Mouse (Mus musculus) hindbrain, embryonic 10.5 days (tissue): ENCODE results near the gene Sema4g. TPM values are rescaled to one million over a fixed set of nuclear protein-coding genes. Genes with fewer than 3 reads are reported as not detected.

Experiments used
- DNase-seq: peaks from one replicate; pipeline ENCODE4 v3.0.0-alpha.2; 2017; ENCODE audit warnings: low spot score
- H3K27ac ChIP-seq: fragments of 300-500 bp; sonication (generic); 2 replicates; pipeline ENCODE4 v1.5.1; 2016; ENCODE audit warnings: mild to moderate bottlenecking, moderate library complexity
- H3K27me3 ChIP-seq: fragments of 300-500 bp; sonication (generic); 2 replicates; pipeline ENCODE4 v1.6.1; 2016; ENCODE audit warnings: mild to moderate bottlenecking; ENCODE audit not compliant: poor library complexity, insufficient read depth, severe bottlenecking
- H3K36me3 ChIP-seq: fragments of 300-500 bp; sonication (generic); 2 replicates; pipeline ENCODE4 v1.6.1; 2016; ENCODE audit warnings: mild to moderate bottlenecking, moderate library complexity
- H3K4me1 ChIP-seq: fragments of 300-500 bp; sonication (generic); replicated peaks from 2 replicates; pipeline ENCODE4 v1.6.1; 2016; ENCODE audit warnings: mild to moderate bottlenecking
- H3K4me3 ChIP-seq: fragments of 300-500 bp; sonication (generic); 2 replicates; pipeline ENCODE4 v1.5.1; 2016; ENCODE audit warnings: mild to moderate bottlenecking, moderate library complexity
- H3K9me3 ChIP-seq: fragments of 300-500 bp; sonication (generic); 2 replicates; pipeline ENCODE4 v1.6.1; 2016; ENCODE audit warnings: mild to moderate bottlenecking, moderate library complexity
- WGBS: fragments of 180-500 bp; shearing (Covaris S2); methylation state at CpG from one replicate; pipeline ENCODE4 v1.1.7; 2016; 5-methylcytosine and 5-hydroxymethylcytosine counted together
- polyA plus RNA-seq: library from polyadenylated mRNA; unstranded; fragments of >200 nt; fragmentation: Nextera tagmentation; extraction: Ambion mirVana; gene quantifications from 2 replicates; pipeline ENCODE4 v1.2.1, GENCODE M21; 2016

Sema4g gene
- polyA plus RNA-seq, 1 experiment from 2014 or later = 5.9 TPM

GRCm38 (mm10) chr19:45007021-45007420, 18.1 kb downstream of the Sema4g start:
- peaks cover 37% of the 10 kb centered on the region for H3K4me1 ChIP-seq
- peak overlapping the region; percentile 99 for H3K4me3 ChIP-seq
- H3K9me3 ChIP-seq = no peaks in the 10 kb centered on the region
- H3K36me3 ChIP-seq = peaks cover 71% of the 10 kb centered on the region
- 45% methylated on average over 17 of the region's 17 CpGs for WGBS
- no peak for DNase-seq
- H3K27ac ChIP-seq = peak overlapping the region; percentile 91
- no peaks in the 10 kb centered on the region for H3K27me3 ChIP-seq

- Histone ChIP-seq H3K36me3 (peaks cover 71% of the 10 kb centered on the region), H3K4me3 (peak overlapping the region; percentile 99), H3K27me3 (no peaks in the 10 kb centered on the region), H3K9me3 (no peaks in the 10 kb centered on the region), H3K4me1 (peaks cover 36% of the 10 kb centered on the region), H3K27ac (peak overlapping the region; percentile 91)
- no peak for DNase-seq
- WGBS = 95% methylated on average over 20 of the region's 20 CpGs
Observed at GRCm38 (mm10) chr19:45007425-45008191, 18.7 kb downstream of the Sema4g start.

- peaks cover 51% of the 10 kb centered on the region for H3K4me1 ChIP-seq
Observed at GRCm38 (mm10) chr19:45010646-45011045, 21.7 kb downstream of the Sema4g start.

DNA sequence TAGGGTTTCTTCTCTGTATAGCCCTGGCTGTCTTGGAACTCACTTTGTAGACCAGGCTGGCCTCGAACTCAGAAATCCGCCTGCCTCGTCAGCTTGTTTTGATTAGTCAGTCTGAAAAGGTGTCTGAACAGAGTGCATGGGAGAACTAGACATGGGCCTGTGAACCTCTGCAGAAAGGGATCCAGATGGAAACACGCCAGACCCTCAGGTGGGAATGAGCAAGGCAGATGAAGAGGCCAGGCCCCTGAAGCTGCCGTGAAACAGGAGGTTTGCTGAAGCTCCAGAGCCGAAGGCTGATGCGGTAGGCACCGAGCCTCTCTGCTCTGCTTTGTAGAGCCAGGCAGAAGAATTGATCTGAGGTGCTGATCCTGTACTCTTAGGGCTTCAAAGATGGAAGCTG, 23.3 kb downstream of the Sema4g start:
- H3K9me3 ChIP-seq = no peaks in the 10 kb centered on the region
- WGBS = 83% methylated on average over 8 of the region's 8 CpGs
- no peak overlapping the region for H3K4me3 ChIP-seq
- no peaks in the 10 kb centered on the region; the same call in 1 of the 2 replicates for H3K27me3 ChIP-seq
- peaks cover 52% of the 10 kb centered on the region for H3K36me3 ChIP-seq
- no peak for DNase-seq
- peak overlapping the region; percentile 62; the same call in 1 of the 2 replicates for H3K27ac ChIP-seq
- H3K4me1 ChIP-seq = peaks cover 57% of the 10 kb centered on the region

More at GRCm38 (mm10) chr19:45010646-45011045, 21.7 kb downstream of the Sema4g start:
- 87% methylated on average over 4 of the region's 4 CpGs for WGBS
- H3K9me3 ChIP-seq = no peaks in the 10 kb centered on the region
- peaks cover 52% of the 10 kb centered on the region for H3K36me3 ChIP-seq
- H3K27me3 ChIP-seq = no peaks in the 10 kb centered on the region
- no peak overlapping the region for H3K27ac ChIP-seq
- no peak for DNase-seq
- H3K4me3 ChIP-seq = no peak overlapping the region

- Histone ChIP-seq H3K4me1 (peaks cover 56% of the 10 kb centered on the region), H3K9me3 (no peaks in the 10 kb centered on the region), H3K36me3 (peaks cover 51% of the 10 kb centered on the region), H3K27me3 (no peaks in the 10 kb centered on the region; the same call in 1 of the 2 replicates), H3K27ac (peak overlapping the region; percentile 62; the same call in 1 of the 2 replicates), H3K4me3 (no peak overlapping the region)
- 45% methylated on average over 6 of the region's 6 CpGs for WGBS
- no peak for DNase-seq
Observed at GRCm38 (mm10) chr19:45012636-45013035, 23.7 kb downstream of the Sema4g start.

DNA sequence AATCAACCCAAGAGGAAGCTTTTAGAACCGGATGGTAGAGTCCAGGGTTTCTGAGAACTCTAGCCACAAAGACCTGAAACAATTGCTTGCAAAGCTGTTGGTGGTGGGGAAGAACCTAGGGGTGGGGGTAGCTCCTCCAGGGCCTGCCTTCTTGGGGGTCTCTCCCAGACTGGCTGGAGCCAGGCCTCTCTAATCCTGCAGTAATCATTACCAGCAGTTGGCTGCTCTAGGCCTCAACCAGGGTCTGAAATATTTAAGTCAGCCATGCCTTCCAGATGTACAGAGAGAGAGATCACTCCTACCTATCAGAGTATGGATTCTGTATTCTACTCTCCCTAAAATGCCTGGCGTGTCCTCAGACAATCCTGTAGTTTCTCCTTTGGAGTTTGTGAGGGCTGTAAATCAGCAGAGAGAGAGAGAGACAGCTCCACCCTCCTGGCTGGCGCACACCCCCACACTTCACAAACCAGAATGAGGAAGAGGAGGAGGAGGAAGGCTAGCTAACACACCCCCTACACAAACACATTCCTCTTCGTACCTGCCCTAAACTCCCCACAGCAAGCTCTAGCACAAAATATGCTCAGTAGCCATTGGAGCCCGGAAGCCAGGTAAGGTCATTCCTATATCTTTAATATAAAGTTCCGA, 24.8 kb downstream of the Sema4g start:
- Histone ChIP-seq H3K27ac (peak overlapping the region; percentile 99; the same call in 1 of the 2 replicates), H3K27me3 (no peaks in the 10 kb centered on the region; the same call in 1 of the 2 replicates), H3K9me3 (no peaks in the 10 kb centered on the region), H3K36me3 (peaks cover 40% of the 10 kb centered on the region), H3K4me3 (no peak overlapping the region), H3K4me1 (peaks cover 50% of the 10 kb centered on the region)
- 65% methylated on average over 6 of the region's 6 CpGs for WGBS
- no peak for DNase-seq

GRCm38 (mm10) chr19:45014335-45014971, 25.6 kb downstream of the Sema4g start, which contains the start of gene Lzts2:
Gene Lzts2 (plus strand): TSS chr19:45014414.
- Histone ChIP-seq H3K27me3 (no peaks in the 10 kb centered on the region; the same call in 1 of the 2 replicates), H3K27ac (peak within 1 kb of the TSS; percentile 99), H3K4me3 (peak within 1 kb of the TSS; percentile 73), H3K4me1 (peaks cover 57% of the 10 kb centered on the region), H3K9me3 (no peaks in the 10 kb centered on the region), H3K36me3 (peaks cover 34% of the 10 kb centered on the region)
- 8% methylated on average over 10 of the region's 10 CpGs for WGBS
- peak; percentile 40 for DNase-seq

GRCm38 (mm10) chr19:45014981-45015402, 26.1 kb downstream of the Sema4g start:
- Histone ChIP-seq H3K4me3 (peak overlapping the region; percentile 73), H3K9me3 (no peaks in the 10 kb centered on the region), H3K36me3 (peaks cover 29% of the 10 kb centered on the region), H3K27me3 (no peaks in the 10 kb centered on the region; the same call in 1 of the 2 replicates), H3K27ac (peak overlapping the region; percentile 99), H3K4me1 (peaks cover 63% of the 10 kb centered on the region)
- under 1% methylated on average over 25 of the region's 25 CpGs for WGBS
- DNase-seq = peak; percentile 49

GRCm38 (mm10) chr19:45015518-45016281, 26.8 kb downstream of the Sema4g start:
- peaks cover 27% of the 10 kb centered on the region for H3K36me3 ChIP-seq
- peak overlapping the region; percentile 73 for H3K4me3 ChIP-seq
- WGBS = under 1% methylated on average over 34 of the region's 34 CpGs
- H3K27ac ChIP-seq = peak overlapping the region; percentile 99
- no peaks in the 10 kb centered on the region; the same call in 1 of the 2 replicates for H3K27me3 ChIP-seq
- H3K4me1 ChIP-seq = peaks cover 70% of the 10 kb centered on the region
- no peaks in the 10 kb centered on the region for H3K9me3 ChIP-seq
- peak; percentile 42 for DNase-seq

GRCm38 (mm10) chr19:45016341-45017215, 27.7 kb downstream of the Sema4g start:
- Histone ChIP-seq H3K36me3 (peaks cover 27% of the 10 kb centered on the region), H3K27me3 (no peaks in the 10 kb centered on the region; the same call in 1 of the 2 replicates), H3K9me3 (no peaks in the 10 kb centered on the region), H3K27ac (peak overlapping the region; percentile 99), H3K4me3 (peak overlapping the region; percentile 73), H3K4me1 (peaks cover 78% of the 10 kb centered on the region)
- 1% methylated on average over 18 of the region's 18 CpGs for WGBS
- DNase-seq = peak; percentile 79

DNA sequence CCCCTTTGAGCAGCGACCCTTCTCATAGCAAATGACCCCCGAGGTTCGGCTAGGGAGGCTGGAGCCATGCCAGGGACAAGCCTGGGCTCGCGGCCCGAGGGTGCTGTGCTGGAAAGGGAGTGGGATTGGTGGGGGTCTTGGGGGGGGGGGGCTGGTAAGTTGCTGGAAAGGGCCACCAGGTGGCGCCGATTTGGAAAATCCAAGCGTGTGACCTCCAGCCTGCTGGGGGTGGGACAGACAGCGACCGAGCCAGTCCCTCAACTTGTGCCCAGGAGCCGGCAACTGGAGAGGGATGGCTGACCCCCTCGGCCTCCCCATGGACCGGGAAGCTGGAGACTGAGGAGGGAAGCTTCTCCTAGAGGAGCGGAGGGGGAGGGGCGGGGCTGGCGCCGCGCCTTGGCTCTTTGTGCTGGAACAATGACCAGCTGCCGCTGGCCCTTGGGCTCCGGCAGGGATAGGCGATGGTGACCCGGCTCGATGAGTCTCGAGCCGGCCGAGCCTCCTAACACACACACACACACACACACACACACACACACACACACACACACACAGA, 28.4 kb downstream of the Sema4g start:
- H3K36me3 ChIP-seq = peaks cover 27% of the 10 kb centered on the region
- H3K4me3 ChIP-seq = peak overlapping the region; percentile 73
- no peaks in the 10 kb centered on the region for H3K9me3 ChIP-seq
- no peaks in the 10 kb centered on the region; the same call in 1 of the 2 replicates for H3K27me3 ChIP-seq
- 0% methylated on average over 21 of the region's 27 CpGs for WGBS
- peak overlapping the region; percentile 99 for H3K27ac ChIP-seq
- H3K4me1 ChIP-seq = peaks cover 80% of the 10 kb centered on the region
- peak; percentile 93 for DNase-seq
